Mouse (Mus musculus) kidney, postnatal 4 days (tissue): Measurements from ENCODE around the gene Kif26a.

ENCODE experiments used
- DNase-seq, 2 experiments: peaks; one replicate each; pipeline ENCODE4 v3.0.0; 2021; ENCODE audit warnings: mixed read lengths in 2 of 2

Gene Kif26a

GRCm38 (mm10) chr12:112130957-112131356 is 15.1 kb upstream of the Kif26a start:
- peak; percentile 41 to 70 for DNase-seq

- DNase-seq: peak; percentile 72 to 75
These were observed 5.8 kb upstream of the Kif26a start for GRCm38 (mm10) chr12:112140231-112140630.

- DNase-seq: no peak
These were observed 5.3 kb upstream of the Kif26a start for GRCm38 (mm10) chr12:112140745-112141144.

GRCm38 (mm10) chr12:112141300-112141699 is 4.7 kb upstream of the Kif26a start:
- peak; percentile 91 to 92 for DNase-seq

GRCm38 (mm10) chr12:112143116-112143832 is 2.7 kb upstream of the Kif26a start:
- DNase-seq: peak; percentile 42 to 61

GRCm38 (mm10) chr12:112143833-112144201 is 2.2 kb upstream of the Kif26a start:
- peak in 1 of 2 experiments; percentile 31 for DNase-seq

GRCm38 (mm10) chr12:112144377-112145115 is 1.5 kb upstream of the Kif26a start:
- no peak for DNase-seq

GRCm38 (mm10) chr12:112145211-112145874 is 665 bp upstream of the Kif26a start:
- DNase-seq: peak; percentile 92

- peak in 1 of 2 experiments; percentile 48 for DNase-seq
These were observed 1.4 kb downstream of the Kif26a start for GRCm38 (mm10) chr12:112147365-112147764.

- DNase-seq: no peak
These were observed 4.0 kb downstream of the Kif26a start for GRCm38 (mm10) chr12:112150011-112150410.

- DNase-seq: peak; percentile 73 to 84
These were observed 5.4 kb downstream of the Kif26a start for GRCm38 (mm10) chr12:112151244-112151979.

- DNase-seq: no peak
These were observed 6.0 kb downstream of the Kif26a start for GRCm38 (mm10) chr12:112151980-112152362.

- DNase-seq: peak in 1 of 2 experiments; percentile 29
These were observed 7.6 kb downstream of the Kif26a start for GRCm38 (mm10) chr12:112153597-112153996.

GRCm38 (mm10) chr12:112154476-112154875 is 8.5 kb downstream of the Kif26a start:
- DNase-seq: peak; percentile 52 to 65

GRCm38 (mm10) chr12:112155218-112156051 is 9.4 kb downstream of the Kif26a start:
- peak; percentile 43 to 63 for DNase-seq

GRCm38 (mm10) chr12:112156804-112157203 is 10.8 kb downstream of the Kif26a start:
- DNase-seq: no peak

GRCm38 (mm10) chr12:112158246-112158645 is 12.2 kb downstream of the Kif26a start:
- DNase-seq: peak; percentile 24 to 52

GRCm38 (mm10) chr12:112158784-112159183 is 12.8 kb downstream of the Kif26a start:
- DNase-seq: no peak

- DNase-seq: no peak
These were observed 18.2 kb downstream of the Kif26a start for GRCm38 (mm10) chr12:112163981-112164839.

- DNase-seq: no peak
These were observed 18.8 kb downstream of the Kif26a start for GRCm38 (mm10) chr12:112164840-112165219.

GRCm38 (mm10) chr12:112169240-112169639 is 23.2 kb downstream of the Kif26a start:
- DNase-seq: peak; percentile 56 to 70
